Mouse (Mus musculus): ENCODE data around the gene Lrrc10. TPM values are rescaled to one million over a fixed set of nuclear protein-coding genes. Genes with fewer than 3 reads are reported as not detected.

Gene Lrrc10
- total RNA-seq, 2 experiments from 2014 or later, result not detected

Other genes with a start within 250 kb of the Lrrc10 start
- under 1 TPM; 0.17 to 0.37 TPM for gene Myrfl, start 148.4 kb upstream of the Lrrc10 start, total RNA-seq (2021)
- 10 to 100 TPM; 37.1 to 53.9 TPM for gene Rab3ip, start 94.6 kb upstream of the Lrrc10 start, total RNA-seq (2021)
- gene Gm10271, start 72.7 kb upstream of the Lrrc10 start, total RNA-seq (2021), result not detected
- gene Best3, start 59.0 kb upstream of the Lrrc10 start, total RNA-seq (2021), result under 1 TPM; 0.56 to 0.81 TPM
- 100 to 1,000 TPM; 264 to 274 TPM for gene Cct2, start 18.5 kb downstream of the Lrrc10 start, total RNA-seq (2021)
- 10 to 100 TPM; 37.5 to 39.2 TPM for gene Frs2, start 103.2 kb downstream of the Lrrc10 start, total RNA-seq (2021)
- 10 to 100 TPM; 53.2 to 57.6 TPM for gene Yeats4, start 179.2 kb downstream of the Lrrc10 start, total RNA-seq (2021)
- gene 9530003J23Rik, start 193.4 kb downstream of the Lrrc10 start, total RNA-seq (2021), result not detected
- 10 to 100 TPM; 59.8 to 74.8 TPM for gene Lyz2, start 237.0 kb downstream of the Lrrc10 start, total RNA-seq (2021)
- gene Lyz1, start 247.5 kb downstream of the Lrrc10 start, total RNA-seq (2021), result 1 to 10 TPM; 6.8 to 8.3 TPM